Comparison of ENCODE assay signal across 7 mouse cellular contexts in the genomic region with DNA sequence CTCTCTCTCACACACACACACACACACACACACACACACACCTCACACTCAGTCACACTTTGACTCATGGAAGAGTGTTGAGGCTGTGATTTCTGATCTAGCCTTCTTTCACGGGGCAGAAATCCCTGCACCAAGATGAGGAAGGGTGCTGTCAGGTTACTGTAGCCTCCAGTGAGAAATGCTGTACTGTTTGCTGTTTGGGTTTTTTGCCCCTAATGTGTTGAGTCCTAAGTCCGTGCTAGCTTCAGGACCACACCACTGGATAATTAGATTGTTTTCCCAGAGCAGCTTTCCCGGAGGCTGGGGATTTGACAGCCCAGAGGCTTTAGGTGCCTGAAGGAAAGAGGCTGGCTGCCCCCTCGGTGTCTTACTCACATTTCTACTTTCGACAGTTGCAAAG. TPM values are rescaled to one million over a fixed set of nuclear protein-coding genes. Genes with fewer than 3 reads are reported as not detected.
DNase-seq lines count a peak whose midpoint lies in the region; ATAC-seq and TF ChIP-seq lines count a peak whose summit lies in the region.

No protein-coding gene starts in this region.

- DNase-seq in kidney, postnatal 0 days (ENCODE audit: low spot score) = no peak
- no peak for DNase-seq in kidney, postnatal 10 days
- no peak for DNase-seq in cerebellum, adult 9-11 months
- no peak for DNase-seq in right cerebral cortex, postnatal 25 days

- H3K9ac ChIP-seq in kidney, postnatal 0 days (ENCODE audit: low read depth, low read length) = no peak overlapping the region
- H3K9ac ChIP-seq in forebrain, embryonic 15.5 days (replicated peaks) = no peak overlapping the region
- H3K9ac ChIP-seq in limb, embryonic 13.5 days = peak overlapping the region; percentile 75

- H3K9me3 ChIP-seq in kidney, postnatal 0 days (replicated peaks; ENCODE audit: low read length) = no peaks in the 10 kb centered on the region
- no peaks in the 10 kb centered on the region for H3K9me3 ChIP-seq in forebrain, embryonic 15.5 days
- H3K9me3 ChIP-seq in limb, embryonic 13.5 days = no peaks in the 10 kb centered on the region

- peak overlapping the region; percentile 97 for H3K4me2 ChIP-seq in kidney, postnatal 0 days (ENCODE audit: low read length)
- H3K4me2 ChIP-seq in forebrain, embryonic 15.5 days (replicated peaks) = peak overlapping the region; percentile 95
- peak overlapping the region; percentile 77 for H3K4me2 ChIP-seq in limb, embryonic 13.5 days (replicated peaks)

- peak overlapping the region; percentile 48 for H3K4me3 ChIP-seq in kidney, postnatal 0 days (replicated peaks; ENCODE audit: low read depth, low read length)
- 0 out of 2 replicates have a peak overlapping the region, but pooled peaks have one; percentile 44 for H3K4me3 ChIP-seq in forebrain, embryonic 15.5 days
- H3K4me3 ChIP-seq in limb, embryonic 13.5 days = peak overlapping the region; percentile 48
- H3K4me3 ChIP-seq in olfactory bulb, adult 2 months (ENCODE audit: insufficient read depth, low read depth, low read length) = 0 out of 2 replicates have a peak overlapping the region, but pooled peaks have one; percentile 38

- no peak for ATAC-seq in kidney, postnatal 0 days (replicated peaks; ENCODE audit: low FRiP score, low read depth)
- no peak for ATAC-seq in forebrain, embryonic 15.5 days (replicated peaks)
- peak; percentile 33; the same call in 1 of the 2 replicates for ATAC-seq in limb, embryonic 13.5 days (ENCODE audit: low FRiP score, low read depth)

- H3K4me1 ChIP-seq in kidney, postnatal 0 days (replicated peaks; ENCODE audit: insufficient read depth, low read length) = peaks cover 6% of the 10 kb centered on the region; the same call in 1 of the 2 replicates
- peaks cover 13% of the 10 kb centered on the region for H3K4me1 ChIP-seq in forebrain, embryonic 15.5 days
- peaks cover 13% of the 10 kb centered on the region for H3K4me1 ChIP-seq in limb, embryonic 13.5 days
- H3K4me1 ChIP-seq in olfactory bulb, adult 2 months (ENCODE audit: control insufficient read depth, insufficient read depth, low read length) = peaks cover 10% of the 10 kb centered on the region

- H3K27me3 ChIP-seq in kidney, postnatal 0 days (ENCODE audit: insufficient read depth, low read length) = no peaks in the 10 kb centered on the region
- 0 out of 2 replicates have a peak, but pooled peaks cover 3% of the 10 kb centered on the region for H3K27me3 ChIP-seq in forebrain, embryonic 15.5 days
- peaks cover 38% of the 10 kb centered on the region for H3K27me3 ChIP-seq in limb, embryonic 13.5 days

- TF ChIP-seq POLR2A in olfactory bulb, adult 2 months (IDR thresholded peaks at IDR 0.05; ENCODE audit: insufficient read depth, low read depth, low read length) = no peak

- no peak overlapping the region for H3K27ac ChIP-seq in kidney, postnatal 0 days
- H3K27ac ChIP-seq in forebrain, embryonic 15.5 days (replicated peaks) = no peak overlapping the region
- H3K27ac ChIP-seq in limb, embryonic 13.5 days = 0 out of 2 replicates have a peak overlapping the region, but pooled peaks have one; percentile 44
- H3K27ac ChIP-seq in olfactory bulb, adult 2 months (ENCODE audit: insufficient read depth, low read depth, low read length) = no peak overlapping the region

- H3K36me3 ChIP-seq in kidney, postnatal 0 days (ENCODE audit: insufficient read depth, low read length) = no peaks in the 10 kb centered on the region
- no peaks in the 10 kb centered on the region for H3K36me3 ChIP-seq in forebrain, embryonic 15.5 days
- no peaks in the 10 kb centered on the region for H3K36me3 ChIP-seq in limb, embryonic 13.5 days

- TF ChIP-seq CTCF in kidney, postnatal 0 days (IDR thresholded peaks at IDR 0.05; ENCODE audit: low read depth) = no peak
- no peak for TF ChIP-seq CTCF in olfactory bulb, adult 2 months (IDR thresholded peaks at IDR 0.05; ENCODE audit: insufficient read depth, low read depth, low read length)

- 7% methylated on average over 5 of the region's 5 CpGs for WGBS in kidney, postnatal 0 days
- WGBS in forebrain, embryonic 15.5 days = 3% methylated on average over 5 of the region's 5 CpGs
- WGBS in limb, embryonic 13.5 days = 6% methylated on average over 5 of the region's 5 CpGs
- WGBS in olfactory bulb, adult 2 months = 7% methylated on average over 5 of the region's 5 CpGs

RNA-seq across cellular contexts. Expression of a gene that starts 1.0 kb away (rescaled TPM):
- 2.8 and 4.0 TPM in 2 replicates for polyA plus RNA-seq in kidney, postnatal 0 days (2015; fragmentation: Nextera tagmentation; extraction: Ambion mirVana)
- polyA plus RNA-seq in forebrain, embryonic 15.5 days (2015; fragmentation: Nextera tagmentation; extraction: Ambion mirVana) = 0.38 and 0.51 TPM in 2 replicates
- 5.8 and 6.2 TPM in 2 replicates for polyA plus RNA-seq in limb, embryonic 13.5 days (2015; fragmentation: Nextera tagmentation; extraction: Ambion mirVana)
- not detected in 2 replicates for polyA plus RNA-seq in olfactory bulb, adult 2 months (2012; ENCODE audit: insufficient read depth, insufficient read length, low replicate concordance, missing spikeins)
